In genomic region chr13:29835170-29835569, GRCm38 (mm10) we compare ENCODE assay signal across 8 mouse cellular contexts. TPM values are rescaled to one million over a fixed set of nuclear protein-coding genes. Genes with fewer than 3 reads are reported as not detected.
DNase-seq lines count a peak whose midpoint lies in the region; ATAC-seq and TF ChIP-seq lines count a peak whose summit lies in the region.
"Had no signal": no experiment of that assay in that cellular context is flagged by ENCODE, and none has a peak within 500 bp of the region (broad histone marks: within the 10 kb centered on the region; RNA-seq: fewer than 3 reads in every experiment).

No protein-coding gene starts in this region.

- no peaks in the 10 kb centered on the region for H3K4me1 ChIP-seq in E14TG2a.4 (replicated peaks; ENCODE audit: low read depth, low read length)
- H3K4me1 ChIP-seq in limb, embryonic 14.5 days (ENCODE audit: control insufficient read depth, insufficient read depth, low read length) = no peaks in the 10 kb centered on the region

- H3K4me2 ChIP-seq in limb, embryonic 14.5 days (replicated peaks; ENCODE audit: low read depth, low read length, severe bottlenecking) = no peak overlapping the region
- H3K4me2 ChIP-seq: midbrain, embryonic 12.5 days had no signal

- WGBS in limb, embryonic 14.5 days = 26% methylated on average over 4 of the region's 4 CpGs

- no peak overlapping the region for H3K4me3 ChIP-seq in layer of hippocampus, adult 2 months
- no peak overlapping the region for H3K4me3 ChIP-seq in E14TG2a.4 (replicated peaks; ENCODE audit: low read length)
- H3K4me3 ChIP-seq in limb, embryonic 14.5 days (replicated peaks; ENCODE audit: low read length) = no peak overlapping the region
- H3K4me3 ChIP-seq: midbrain, embryonic 12.5 days had no signal

- no peak overlapping the region for H3K27ac ChIP-seq in layer of hippocampus, adult 2 months
- H3K27ac ChIP-seq in limb, embryonic 14.5 days (replicated peaks; ENCODE audit: low read depth, low read length) = no peak overlapping the region

- no peaks in the 10 kb centered on the region for H3K9me3 ChIP-seq in E14TG2a.4 (ENCODE audit: low read length)
- no peaks in the 10 kb centered on the region for H3K9me3 ChIP-seq in limb, embryonic 14.5 days (ENCODE audit: control insufficient read depth, low read length)
- H3K9me3 ChIP-seq: midbrain, embryonic 12.5 days had no signal

- DNase-seq in layer of hippocampus, adult 2 months (ENCODE audit: low spot score in 2 of 2) = peak in 1 of 2 experiments; percentile 42
- no peak for DNase-seq in layer of hippocampus, adult 9-11 months
- peak; percentile 7 for DNase-seq in T-cell, adult 2 months (ENCODE audit: low spot score)
- peak; percentile 24 for DNase-seq in embryo, embryonic 9.5 days (ENCODE audit: extremely low spot score)
- DNase-seq in limb, embryonic 14.5 days (ENCODE audit: low spot score) = peak; percentile 52
- peak; percentile 59 for DNase-seq in thymus, postnatal 14 days

- TF ChIP-seq POLR2A in limb, embryonic 14.5 days (IDR thresholded peaks at IDR 0.05; ENCODE audit: borderline replicate concordance, extremely low read depth, insufficient read depth, insufficient read length) = no peak

- ATAC-seq in limb, embryonic 14.5 days (ENCODE audit: low FRiP score, low read depth) = no peak

- no peak overlapping the region for H3K9ac ChIP-seq in limb, embryonic 14.5 days (ENCODE audit: low read depth, low read length, severe bottlenecking)
- H3K9ac ChIP-seq: midbrain, embryonic 12.5 days had no signal

- TF ChIP-seq CTCF in layer of hippocampus, adult 2 months (conservative IDR thresholded peaks at IDR 0.05) = peak; percentile 88
- TF ChIP-seq CTCF in E14TG2a.4 (conservative IDR thresholded peaks at IDR 0.05; ENCODE audit: low read length) = peak; percentile 56

- H3K36me3 ChIP-seq in E14TG2a.4 (ENCODE audit: insufficient read depth, low read length) = peaks cover 32% of the 10 kb centered on the region
- peaks cover 16% of the 10 kb centered on the region for H3K36me3 ChIP-seq in limb, embryonic 14.5 days (ENCODE audit: control insufficient read depth, insufficient read depth, low read length)
- H3K36me3 ChIP-seq: midbrain, embryonic 12.5 days had no signal

- no peaks in the 10 kb centered on the region for H3K27me3 ChIP-seq in E14TG2a.4 (ENCODE audit: insufficient read depth, low read length)
- no peaks in the 10 kb centered on the region for H3K27me3 ChIP-seq in limb, embryonic 14.5 days (ENCODE audit: control insufficient read depth, insufficient read depth, low read length)
- H3K27me3 ChIP-seq: midbrain, embryonic 12.5 days had no signal

RNA-seq across cellular contexts. Expression of gene Cdkal1, which starts 20.3 kb away (rescaled TPM):
- total RNA-seq in layer of hippocampus, adult 2 months (2021) = 10 to 100 TPM; 29.9 to 31.7 TPM
- 8.7 and 10.8 TPM in 2 replicates for polyA plus RNA-seq in limb, embryonic 14.5 days (2012; rRNA removed)
- polyA plus RNA-seq in limb, embryonic 14.5 days (2014; fragmentation: Nextera tagmentation; extraction: Ambion mirVana) = 29.8 and 35.0 TPM in 2 replicates
